Mouse (Mus musculus) A20 (cell line): Measurements from ENCODE around the gene Kctd17.

Experiments
- DNase-seq: peaks from one replicate; pipeline ENCODE4 v3.0.0-alpha.2; 2011; ENCODE audit warnings: low read depth, low spot score

The Kctd17 gene

DNA sequence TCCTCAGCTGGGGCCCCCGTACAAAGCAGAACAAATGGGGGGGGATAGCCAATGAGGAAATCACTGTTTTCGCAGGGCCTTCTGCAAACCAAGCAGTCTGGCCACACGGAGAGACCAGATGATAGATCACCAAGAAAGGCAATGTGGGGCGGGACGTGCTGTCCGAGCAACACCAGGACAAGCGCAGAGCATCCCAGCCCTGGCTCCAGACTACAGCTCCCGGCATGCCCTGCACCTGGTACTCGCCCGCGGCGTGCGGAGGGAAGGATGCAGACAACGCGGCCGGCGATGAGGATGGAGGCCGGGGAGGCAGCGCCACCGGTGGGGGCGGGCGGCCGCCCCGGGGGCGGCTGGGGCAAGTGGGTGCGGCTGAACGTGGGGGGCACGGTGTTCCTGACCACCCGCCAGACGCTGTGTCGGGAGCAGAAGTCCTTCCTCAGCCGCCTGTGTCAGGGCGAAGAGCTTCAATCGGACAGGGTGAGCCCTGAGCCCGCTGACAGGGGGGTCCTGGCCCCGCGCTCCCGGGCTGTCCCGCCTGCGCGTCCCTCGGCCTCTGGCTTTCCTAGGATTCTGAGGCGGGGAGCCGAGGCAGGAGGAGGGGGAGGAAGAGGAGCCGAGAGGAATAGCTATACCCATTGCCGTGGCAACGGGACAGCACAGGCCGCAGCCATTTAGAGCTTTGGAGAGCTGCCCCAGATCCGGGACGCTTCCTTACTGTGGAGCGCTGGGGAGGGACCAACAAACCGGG, at the start of gene Kctd17:
Gene Kctd17, plus strand, starts transcription at position 174 of the 748 bp plus-strand sequence.
- DNase-seq: no peak

GRCm38 (mm10) chr15:78380208-78380607, 48.2 kb upstream of the Kctd17 start:
- no peak for DNase-seq

- DNase-seq: no peak
Observed at GRCm38 (mm10) chr15:78380741-78381140, 47.6 kb upstream of the Kctd17 start.

- no peak for DNase-seq
Observed at GRCm38 (mm10) chr15:78382115-78382514, 46.2 kb upstream of the Kctd17 start.

- DNase-seq: no peak
Observed at GRCm38 (mm10) chr15:78383450-78384219, 44.7 kb upstream of the Kctd17 start.

DNA sequence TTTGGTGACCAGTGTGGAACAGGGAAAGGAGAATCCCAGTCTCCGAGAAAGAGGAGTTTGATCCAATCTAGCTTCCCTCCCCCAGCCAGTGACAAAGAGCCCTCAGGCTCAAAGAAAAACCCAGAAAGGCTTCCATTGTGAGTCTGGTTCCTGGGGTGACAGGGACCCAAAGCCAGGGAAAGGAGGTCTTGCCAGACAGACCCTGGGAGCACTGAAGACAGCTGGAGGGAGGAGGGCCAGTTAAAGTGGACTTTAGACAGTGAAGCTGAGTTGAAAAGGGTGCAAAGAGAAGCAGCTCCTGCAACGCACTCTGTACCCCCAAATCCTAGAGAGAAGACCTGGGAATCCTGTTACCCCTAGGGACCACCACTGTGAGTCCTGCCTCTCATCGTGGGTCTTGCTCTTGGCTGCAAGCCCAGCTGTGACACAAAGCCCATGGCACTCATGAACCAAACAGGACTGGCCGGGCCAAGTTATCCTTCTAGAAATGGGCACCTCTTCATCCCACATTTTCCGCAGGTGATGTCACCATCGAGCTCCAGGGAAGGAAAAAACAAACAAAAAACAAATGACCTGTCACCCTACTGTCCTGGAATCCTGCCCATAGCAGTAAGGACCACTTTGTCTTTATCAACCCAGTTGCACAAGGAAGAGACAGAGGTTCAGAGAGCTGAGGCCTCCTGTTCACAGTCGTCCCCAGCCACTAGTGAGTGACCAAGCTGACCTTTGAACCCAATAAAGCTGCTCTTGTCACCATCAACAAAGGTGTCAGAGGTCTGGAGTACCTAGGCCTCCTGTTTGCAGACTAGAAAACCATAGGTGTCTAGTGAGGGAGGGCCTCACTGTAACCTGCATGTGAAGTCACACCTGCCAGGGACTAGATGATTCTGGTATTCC, 43.9 kb upstream of the Kctd17 start:
- DNase-seq: no peak

GRCm38 (mm10) chr15:78385564-78385963, 42.8 kb upstream of the Kctd17 start:
- DNase-seq: no peak

- DNase-seq: no peak
Observed at GRCm38 (mm10) chr15:78390855-78391254, 37.5 kb upstream of the Kctd17 start.

DNA sequence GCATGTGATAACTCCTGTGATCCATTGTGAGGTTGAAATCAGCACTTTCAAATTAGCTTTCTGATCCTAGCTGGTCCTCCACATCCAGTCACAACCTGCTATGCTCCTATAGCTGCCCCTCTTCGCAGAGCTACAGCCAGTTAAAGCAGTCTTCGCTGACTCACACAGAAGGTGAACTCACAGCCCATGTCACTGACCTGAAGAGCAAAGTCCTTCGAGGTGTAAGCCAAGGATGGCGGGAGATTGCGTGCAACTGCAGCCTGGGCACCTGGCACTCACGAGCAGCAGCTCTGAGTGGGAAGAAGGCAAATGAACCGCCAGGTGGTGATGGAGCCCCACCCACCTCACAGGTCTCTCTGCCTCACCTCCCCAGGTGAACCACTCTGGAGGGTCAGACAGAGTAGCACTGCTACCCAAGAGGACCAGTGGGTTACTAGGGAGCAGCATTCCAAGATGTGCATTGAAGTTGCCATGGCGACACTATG, 32.8 kb upstream of the Kctd17 start, which contains the start of gene Tex33:
Gene Tex33, minus strand, starts transcription at position 435 of the 485 bp plus-strand sequence.
- DNase-seq: no peak

- DNase-seq: no peak
Observed at GRCm38 (mm10) chr15:78401345-78401744, 27.0 kb upstream of the Kctd17 start.

- no peak for DNase-seq
Observed at GRCm38 (mm10) chr15:78401921-78402320, 26.4 kb upstream of the Kctd17 start.

GRCm38 (mm10) chr15:78402423-78402822, 25.9 kb upstream of the Kctd17 start:
- no peak for DNase-seq

DNA sequence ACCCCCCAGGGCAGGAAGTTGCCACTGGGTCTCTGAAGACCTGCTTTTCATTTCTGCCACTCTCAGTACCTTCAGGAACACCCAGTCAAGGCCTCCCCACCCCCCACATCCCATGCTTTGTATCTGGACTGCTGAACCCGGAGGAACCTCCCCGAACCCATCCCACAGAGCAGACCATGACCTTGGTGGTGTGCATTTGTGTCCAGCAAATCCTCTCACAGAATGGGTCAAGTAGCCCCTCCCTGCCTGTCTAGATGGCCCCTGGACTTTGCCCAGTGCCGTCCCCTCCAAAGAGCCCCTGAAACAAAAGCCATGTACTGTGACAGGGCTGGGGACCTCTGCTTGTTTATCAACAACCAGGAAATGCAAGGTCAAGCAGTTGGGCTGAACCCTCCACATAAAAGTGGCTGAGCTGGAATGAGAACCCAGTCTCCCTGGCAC, 25.0 kb upstream of the Kctd17 start:
- no peak for DNase-seq

DNA sequence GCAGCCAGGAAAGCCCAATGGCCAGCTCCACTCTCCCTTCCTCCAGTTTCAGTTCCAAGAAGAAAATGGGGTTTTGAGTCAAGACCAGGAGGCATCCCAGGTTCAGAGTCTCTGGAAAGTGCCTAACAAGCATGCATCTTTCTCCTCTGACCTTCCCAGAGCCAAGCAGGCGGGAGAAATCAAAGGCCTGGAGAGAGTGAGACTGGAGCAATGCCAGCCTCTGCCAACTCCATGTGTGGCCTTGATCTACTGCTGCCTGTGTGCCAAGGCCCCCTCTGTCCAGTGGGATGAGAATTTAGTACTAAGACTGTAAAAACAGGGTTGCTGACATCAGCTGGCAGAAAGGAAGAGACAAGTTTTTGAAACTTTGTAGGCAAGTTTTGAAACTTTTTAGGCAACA, 24.5 kb upstream of the Kctd17 start:
- DNase-seq: no peak

GRCm38 (mm10) chr15:78405098-78405497, 23.3 kb upstream of the Kctd17 start:
- DNase-seq: no peak

- peak; percentile 81 for DNase-seq
Observed at GRCm38 (mm10) chr15:78405517-78406211, 22.7 kb upstream of the Kctd17 start, which contains the start of gene Tst. TSS of gene Tst (minus strand) at chr15:78405907.

DNA sequence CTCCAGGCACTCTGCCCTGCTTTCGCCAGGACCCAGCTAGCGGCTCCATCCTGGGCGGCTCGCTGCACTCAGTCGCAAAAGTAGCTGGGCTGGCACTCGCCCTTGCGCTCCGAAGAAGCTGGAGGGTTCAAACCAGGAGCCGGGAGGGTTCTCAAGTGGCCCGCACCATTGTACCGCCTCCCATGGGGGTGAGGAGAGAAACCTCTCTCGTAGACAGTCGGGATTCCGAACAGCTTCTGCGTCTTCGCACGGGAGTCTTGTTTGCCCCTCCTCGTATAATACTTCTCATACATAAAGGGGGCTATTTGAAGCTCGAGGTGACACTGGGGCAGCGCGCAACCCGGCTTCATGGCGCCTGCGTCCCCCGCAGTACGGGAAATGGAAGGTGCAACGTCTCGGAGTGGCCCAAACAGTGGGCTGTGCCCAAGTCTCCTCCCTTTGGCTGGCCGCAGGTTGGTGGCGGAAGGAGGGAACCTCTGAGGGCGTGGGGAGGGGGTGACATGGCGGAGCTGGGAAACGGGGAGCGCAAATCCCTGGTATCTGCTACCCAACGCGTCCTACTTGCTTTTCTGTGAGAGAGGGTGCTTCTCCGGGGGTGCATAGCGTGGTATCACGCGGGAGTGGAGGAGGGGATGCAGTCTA, 21.9 kb upstream of the Kctd17 start, which contains the start of gene Mpst:
Gene Mpst, plus strand, starts transcription at position 124 of the 642 bp plus-strand sequence.
- DNase-seq: peak; percentile 94

DNA sequence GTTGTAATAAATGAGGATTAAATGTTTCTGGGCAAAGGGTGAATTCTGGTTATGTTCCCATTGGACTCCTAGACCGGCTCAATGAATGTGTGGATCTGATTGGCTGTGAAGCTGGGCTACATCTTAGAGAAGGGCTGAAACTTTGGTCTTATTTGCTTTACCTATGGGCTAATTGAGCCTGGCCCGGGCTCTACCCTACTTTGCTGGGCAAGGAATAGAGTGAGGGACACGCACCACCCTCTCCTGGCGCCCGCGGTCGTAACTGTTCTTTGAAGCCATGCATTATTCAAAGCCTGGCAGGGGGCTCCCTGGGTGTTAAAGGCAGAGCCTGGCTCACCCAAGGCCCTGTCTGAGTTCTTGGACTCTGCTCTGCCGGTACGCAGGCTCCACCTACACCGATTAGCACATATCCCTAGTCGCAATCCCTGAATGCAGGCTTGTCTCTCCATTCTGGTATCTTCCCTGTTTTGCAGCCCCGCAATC, 18.8 kb upstream of the Kctd17 start:
- no peak for DNase-seq

- no peak for DNase-seq
Observed at GRCm38 (mm10) chr15:78413083-78413718, 15.2 kb upstream of the Kctd17 start.

- no peak for DNase-seq
Observed at GRCm38 (mm10) chr15:78413719-78414117, 14.6 kb upstream of the Kctd17 start.
